Mouse (Mus musculus) small intestine, adult 2 months (tissue): ENCODE measurements around the gene Kcnab2. TPM values are rescaled to one million over a fixed set of nuclear protein-coding genes. Genes with fewer than 3 reads are reported as not detected.
A peak's percentile ranks its signal among the peaks of the same experiment; 100 is the strongest.

Experiments used
- H3K27ac ChIP-seq: fragments of 200-500 bp; 2 replicates; pipeline ENCODE4 v1.5.1; 2012; ENCODE audit warnings: low read depth, low read length, control low read depth, inconsistent platforms; ENCODE audit not compliant: insufficient read depth
- H3K27me3 ChIP-seq: fragments of 200-500 bp; 2 replicates; pipeline ENCODE4 v1.6.1; 2012; ENCODE audit warnings: mild to moderate bottlenecking, moderate library complexity, low read length, inconsistent platforms; ENCODE audit not compliant: control insufficient read depth, insufficient read depth
- H3K36me3 ChIP-seq: fragments of 200-500 bp; 2 replicates; pipeline ENCODE4 v1.6.1; 2012; ENCODE audit warnings: mild to moderate bottlenecking, low read length, control low read depth, inconsistent platforms; ENCODE audit not compliant: control insufficient read depth, insufficient read depth
- H3K4me1 ChIP-seq: fragments of 200-500 bp; 2 replicates; pipeline ENCODE4 v1.6.1; 2012; ENCODE audit warnings: low read length, inconsistent platforms, mixed read lengths; ENCODE audit not compliant: control insufficient read depth, insufficient read depth, insufficient read length
- H3K4me3 ChIP-seq: fragments of 200-500 bp; 2 replicates; pipeline ENCODE4 v1.5.1; 2012; ENCODE audit warnings: low read depth, mild to moderate bottlenecking, control low read depth, inconsistent platforms, low read length, moderate library complexity
- CTCF ChIP-seq: fragments of 200-500 bp; IDR thresholded peaks from 2 replicates; pipeline ENCODE4 v1.5.1; 2012; ENCODE audit warnings: low read depth, mild to moderate bottlenecking, control low read depth, inconsistent platforms, low read length, moderate library complexity, mixed read lengths; ENCODE audit not compliant: insufficient replicate concordance, insufficient read length; ENCODE audit errors: extremely low read depth
- POLR2A ChIP-seq: fragments of 200-500 bp; IDR thresholded peaks from 2 replicates; pipeline ENCODE4 v1.6.1; 2012; ENCODE audit warnings: low read depth, mild to moderate bottlenecking, control low read depth, inconsistent platforms, low read length, moderate library complexity
- WGBS: fragments of 180-500 bp; shearing (Covaris S2); methylation state at CpG from one replicate; pipeline ENCODE4 v1.1.7; 2018; 5-methylcytosine and 5-hydroxymethylcytosine counted together
- polyA plus RNA-seq: library from polyadenylated mRNA; depleted of rRNA; stranded (reverse); fragments of >200 nt; gene quantifications from 2 replicates; pipeline ENCODE4 v1.2.3, GENCODE M21; 2012; rRNA removed

Kcnab2 gene
- polyA plus RNA-seq, 1 experiment: 4.3 TPM

GRCm38 (mm10) chr4:152344651-152345050 is 133.0 kb downstream of the Kcnab2 start:
- TF ChIP-seq POLR2A (no peak), CTCF (no peak)
- H3K4me1 ChIP-seq: peaks cover 18% of the 10 kb centered on the region
- no peaks in the 10 kb centered on the region for H3K36me3 ChIP-seq
- 28% methylated on average over 7 of the region's 7 CpGs for WGBS
- H3K27ac ChIP-seq: no peak overlapping the region
- H3K4me3 ChIP-seq: no peak overlapping the region
- peaks cover 6% of the 10 kb centered on the region for H3K27me3 ChIP-seq

GRCm38 (mm10) chr4:152343296-152343695 is 134.4 kb downstream of the Kcnab2 start:
- TF ChIP-seq CTCF (peak; percentile 62; the same call in 1 of the 2 replicates), POLR2A (no peak)
- H3K4me1 ChIP-seq: peaks cover 19% of the 10 kb centered on the region
- no peaks in the 10 kb centered on the region for H3K36me3 ChIP-seq
- WGBS: 9% methylated on average over 5 of the region's 5 CpGs
- no peak overlapping the region for H3K27ac ChIP-seq
- no peak overlapping the region for H3K4me3 ChIP-seq
- H3K27me3 ChIP-seq: peaks cover 20% of the 10 kb centered on the region

Other genes starting within 250 kb of the Kcnab2 start
- 9.4 and 11.6 TPM in 2 replicates for gene Gpr153, start 203.6 kb downstream of the Kcnab2 start, polyA plus RNA-seq
- not detected in 2 replicates for gene Hes3, start 186.2 kb downstream of the Kcnab2 start, polyA plus RNA-seq
- 16.5 and 26.5 TPM in 2 replicates for gene Icmt, start 180.6 kb downstream of the Kcnab2 start, polyA plus RNA-seq
- 2.1 and 3.7 TPM in 2 replicates for gene Rnf207, start 158.9 kb downstream of the Kcnab2 start, polyA plus RNA-seq
- gene Rpl22, start 152.1 kb downstream of the Kcnab2 start, polyA plus RNA-seq: 5.0 and 8.7 TPM in 2 replicates
- 0.34 and 0.67 TPM in 2 replicates for gene Chd5, start 139.2 kb downstream of the Kcnab2 start, polyA plus RNA-seq
- gene Nphp4, start 1.2 kb downstream of the Kcnab2 start, polyA plus RNA-seq: 0.60 and 0.68 TPM in 2 replicates